Mouse (Mus musculus) megakaryocyte, adult 5-6 weeks (primary cell): ENCODE results near the gene Vps13d. TPM values are rescaled to one million over a fixed set of nuclear protein-coding genes. Genes with fewer than 3 reads are reported as not detected.

Source experiments
- ATAC-seq: 2 replicates; pipeline ENCODE4 v1.8.0; 2016; ENCODE audit warnings: mild to moderate bottlenecking, inconsistent platforms; ENCODE audit not compliant: poor library complexity, severe bottlenecking
- total RNA-seq, 2 experiments: library from RNA; stranded (forward) in 1 of 2; stranded (reverse) in 1 of 2; fragments of 153-499, 151-499 nt in 1 of 2; fragments of 221-1000, 200-1000 nt in 1 of 2; gene quantifications; 2 replicates each; pipeline versions ENCODE4 v1.2.3 to v1.2.4; 2015 to 2017

The Vps13d gene
- total RNA-seq, 2 experiments from 2014 or later = 22.2 to 40.0 TPM

- peak; percentile 31 for ATAC-seq
These were observed 149.3 kb downstream of the Vps13d start for GRCm38 (mm10) chr4:145045312-145046031.

GRCm38 (mm10) chr4:145041223-145041870 lies 153.5 kb downstream of the Vps13d start:
- no peak for ATAC-seq

- ATAC-seq = peak; percentile 39
These were observed 157.0 kb downstream of the Vps13d start for GRCm38 (mm10) chr4:145037631-145038416.

GRCm38 (mm10) chr4:145037006-145037405 lies 157.8 kb downstream of the Vps13d start:
- peak; percentile 93 for ATAC-seq

- ATAC-seq = no peak
These were observed 159.4 kb downstream of the Vps13d start for GRCm38 (mm10) chr4:145035450-145035849.

DNA sequence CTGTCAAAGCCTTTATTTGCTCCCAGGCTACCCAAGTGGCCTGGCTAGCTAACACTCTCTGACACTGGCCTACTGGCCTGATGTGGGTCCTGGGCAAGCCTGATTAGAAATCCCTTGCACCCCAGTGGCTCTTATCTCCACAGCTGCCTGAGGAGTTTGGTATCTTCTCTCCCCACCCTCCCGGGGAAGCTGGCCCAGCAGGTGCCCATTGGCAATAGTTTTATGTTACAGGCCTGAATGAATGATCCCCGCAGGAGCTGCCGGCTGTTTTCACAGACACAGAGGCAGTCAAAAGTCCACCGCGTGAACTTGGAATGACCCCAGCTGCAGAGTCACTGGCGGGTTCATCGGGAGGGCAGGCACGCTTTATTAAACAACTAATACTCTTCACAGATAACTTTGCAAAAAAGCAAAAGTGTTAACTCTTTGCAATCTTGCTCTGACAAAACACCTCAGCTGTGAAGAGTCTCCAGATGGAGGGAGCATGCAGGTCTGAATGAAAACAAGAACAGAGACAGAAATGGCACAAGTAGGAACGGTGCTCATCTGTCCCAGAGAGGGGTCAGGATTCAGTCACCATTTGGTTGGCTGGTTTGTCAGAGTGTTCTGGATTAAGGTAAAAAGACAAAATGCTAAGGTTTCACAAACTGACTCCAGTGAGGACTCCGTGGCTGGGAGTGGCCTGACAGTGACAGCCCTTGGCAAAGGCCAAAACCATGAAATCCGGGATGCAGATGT lies 160.1 kb downstream of the Vps13d start:
- ATAC-seq = no peak

DNA sequence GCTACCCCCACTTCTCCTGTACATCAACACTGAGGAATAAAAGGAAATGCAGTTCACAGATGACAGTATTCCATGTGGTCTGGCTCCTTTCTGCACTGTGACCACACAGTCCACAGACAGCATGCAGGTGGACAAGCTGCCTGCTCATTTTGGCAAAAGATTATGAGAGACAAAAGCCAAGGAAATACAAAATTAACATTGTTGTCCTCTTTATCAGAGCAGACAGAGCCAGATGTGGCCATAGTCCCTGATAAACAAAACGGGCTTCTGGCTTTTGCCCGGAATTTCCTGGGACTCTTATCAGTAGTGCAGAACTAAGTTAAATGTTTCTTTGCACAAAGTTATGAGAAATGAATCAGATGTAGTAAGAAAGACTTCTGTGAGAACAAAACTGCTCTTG lies 161.4 kb downstream of the Vps13d start:
- ATAC-seq = no peak

- ATAC-seq = no peak
These were observed 162.2 kb downstream of the Vps13d start for GRCm38 (mm10) chr4:145032637-145033036.

DNA sequence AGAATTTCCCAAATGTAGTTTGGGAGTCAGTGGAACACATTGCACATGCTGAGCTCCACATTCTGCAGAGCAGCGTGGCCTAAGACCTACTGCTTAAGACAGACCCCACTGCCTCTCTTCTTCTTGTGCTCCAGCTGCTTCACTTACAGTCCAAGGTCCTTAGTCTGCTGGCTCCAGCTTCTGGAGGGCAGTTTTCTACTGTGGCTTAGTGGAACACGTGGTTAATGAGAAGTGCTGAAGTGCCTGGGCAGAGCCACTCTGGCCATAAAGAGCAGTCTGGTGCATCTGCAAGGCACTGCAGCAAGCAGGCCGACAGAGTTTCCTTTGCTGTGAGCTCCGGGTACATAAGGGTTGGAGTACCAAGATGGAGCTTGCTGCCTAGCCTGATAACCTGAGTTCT lies 163.3 kb downstream of the Vps13d start:
- no peak for ATAC-seq

GRCm38 (mm10) chr4:145026449-145026851 lies 168.4 kb downstream of the Vps13d start:
- ATAC-seq = peak; percentile 56

DNA sequence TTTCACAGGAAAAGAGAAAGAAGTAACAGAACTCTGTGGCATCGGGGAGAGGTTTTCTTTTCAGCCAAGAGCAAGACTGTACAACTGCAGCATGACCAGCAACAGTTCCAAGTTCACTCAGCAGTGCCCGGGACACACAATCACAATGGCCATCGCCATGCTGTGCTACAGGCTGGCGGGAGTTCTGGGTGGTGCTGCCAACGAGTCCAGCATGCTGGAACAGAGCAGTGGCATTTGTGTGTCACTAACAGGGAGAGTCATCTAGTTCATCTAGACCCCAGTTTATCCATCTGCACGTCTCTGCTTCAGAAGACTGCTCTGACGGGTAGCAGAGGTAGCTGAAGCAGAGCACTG lies 169.4 kb downstream of the Vps13d start:
- ATAC-seq = peak; percentile 15

- ATAC-seq = no peak
These were observed 170.0 kb downstream of the Vps13d start for GRCm38 (mm10) chr4:145024694-145025408.

- no peak for ATAC-seq
These were observed 170.9 kb downstream of the Vps13d start for GRCm38 (mm10) chr4:145023911-145024310.

GRCm38 (mm10) chr4:145022815-145023214 lies 172.0 kb downstream of the Vps13d start:
- ATAC-seq = no peak

- no peak for ATAC-seq
These were observed 172.6 kb downstream of the Vps13d start for GRCm38 (mm10) chr4:145022211-145022610.

GRCm38 (mm10) chr4:145020383-145020782 lies 174.4 kb downstream of the Vps13d start:
- no peak for ATAC-seq

- ATAC-seq = peak; percentile 81
These were observed 175.6 kb downstream of the Vps13d start for GRCm38 (mm10) chr4:145019121-145019714.

GRCm38 (mm10) chr4:145017745-145018144 lies 177.1 kb downstream of the Vps13d start:
- ATAC-seq = peak; percentile 31; the same call in 1 of the 2 replicates

GRCm38 (mm10) chr4:145016669-145017068 lies 178.1 kb downstream of the Vps13d start:
- no peak for ATAC-seq

DNA sequence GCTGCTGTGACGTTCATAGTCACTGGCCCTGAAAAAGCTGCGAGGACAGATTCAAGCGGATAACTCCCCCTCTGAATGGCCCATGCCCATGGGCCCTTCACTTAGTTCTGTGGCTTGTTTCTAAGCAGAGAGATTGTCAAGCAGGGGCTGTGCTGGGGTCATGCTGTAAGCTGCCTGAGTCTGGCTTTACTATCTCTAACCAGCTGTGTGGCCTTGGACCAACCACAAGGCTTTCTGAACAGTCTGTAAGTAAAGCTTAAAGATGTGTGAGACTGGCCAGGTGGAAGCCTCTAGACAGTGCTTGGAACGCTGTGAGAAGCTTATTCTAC lies 180.2 kb downstream of the Vps13d start:
- ATAC-seq = no peak
